Mouse (Mus musculus): ENCODE results near the gene Eid3. TPM values are rescaled to one million over a fixed set of nuclear protein-coding genes. Genes with fewer than 3 reads are reported as not detected.

Eid3 gene
- polyA plus RNA-seq, 1 experiment from 2014 or later: 0.64 TPM

DNA sequence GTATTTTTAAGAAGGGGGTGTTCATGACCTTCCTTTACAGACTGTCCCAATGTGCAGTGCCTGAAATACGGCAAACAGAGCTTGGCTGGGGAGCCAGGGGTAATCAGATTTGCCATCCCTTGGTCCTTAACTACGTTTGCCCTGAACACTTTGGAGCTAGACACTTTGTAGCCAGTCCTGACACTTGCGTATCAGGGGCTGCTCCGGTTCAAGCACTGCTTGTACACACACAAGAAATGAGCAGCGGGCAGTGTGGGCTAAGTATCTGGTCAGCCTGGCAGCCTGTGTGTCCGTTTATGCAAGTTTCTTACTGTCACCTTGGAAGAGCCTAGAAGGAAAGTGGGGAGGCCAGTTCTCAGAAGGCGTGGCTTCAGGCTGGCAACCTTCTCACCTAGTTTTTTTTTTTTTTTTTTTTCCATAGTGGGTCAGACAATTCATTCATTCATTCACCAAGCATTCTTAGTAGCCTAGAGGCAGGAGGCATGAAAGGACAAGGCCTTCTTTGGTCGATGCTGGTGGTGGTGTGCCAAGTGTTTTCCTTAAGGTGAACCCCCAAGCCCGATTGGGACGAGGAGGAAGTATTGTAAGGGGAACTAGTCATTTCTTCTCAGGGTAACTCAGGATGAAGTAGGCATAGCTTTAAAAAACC, 8.3 kb upstream of the Eid3 start:
- WGBS: 56% methylated on average over 10 of the region's 10 CpGs

DNA sequence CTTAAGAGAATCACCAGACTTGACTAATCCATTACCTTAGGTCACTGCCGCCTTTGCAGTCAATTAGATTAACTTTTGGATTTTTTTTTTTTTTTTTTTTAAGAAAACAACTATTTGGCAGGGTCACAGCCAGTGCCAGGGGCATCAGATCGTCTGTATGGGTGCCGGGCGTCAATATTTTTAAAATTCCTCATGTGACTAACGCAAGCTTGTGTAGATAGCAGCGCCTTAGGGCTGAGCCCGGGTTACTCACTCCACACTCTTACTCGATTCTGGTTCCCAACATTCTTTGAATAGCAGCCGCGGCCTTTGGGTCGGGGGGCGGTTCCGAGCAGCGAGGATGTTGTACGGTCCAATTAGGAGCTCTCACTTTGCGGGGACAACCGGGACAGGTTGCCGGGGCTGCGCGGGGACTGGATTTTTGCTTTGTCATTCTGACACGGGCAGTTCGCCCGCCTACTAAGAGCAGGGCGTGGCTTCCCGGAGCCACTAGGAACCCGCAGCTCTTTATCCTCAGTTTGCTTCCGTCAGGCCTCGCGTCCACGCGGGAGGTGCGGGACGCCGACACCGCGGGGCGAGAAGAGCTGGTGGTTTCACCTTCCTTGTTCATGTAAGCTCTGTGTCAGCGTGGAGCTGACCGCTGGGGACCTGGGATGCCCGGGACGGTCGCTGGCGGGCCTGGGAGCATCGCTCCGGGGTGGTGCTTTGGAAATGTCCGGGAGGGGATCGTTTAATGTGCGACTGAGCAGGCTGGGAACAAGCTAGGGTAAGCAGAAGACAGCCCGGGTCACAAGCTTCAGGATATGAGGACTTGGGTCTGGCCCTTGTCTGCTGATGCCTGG, 7.5 kb upstream of the Eid3 start:
- Histone ChIP-seq H3K36me3 (ENCODE audit: control insufficient read depth, insufficient read depth, low read length) (peaks cover 2% of the 10 kb centered on the region), H3K9me3 (ENCODE audit: control insufficient read depth, low read length) (no peaks in the 10 kb centered on the region), H3K4me3 (ENCODE audit: low read depth, low read length) (peak overlapping the region; percentile 68), H3K9ac (ENCODE audit: low read length) (peak overlapping the region; percentile 77), H3K27ac (ENCODE audit: low read depth, low read length) (peak overlapping the region; percentile 83), H3K4me1 (ENCODE audit: control insufficient read depth, insufficient read depth, low read length) (peaks cover 9% of the 10 kb centered on the region), H3K4me2 (ENCODE audit: low read depth) (peak overlapping the region; percentile 62), H3K27me3 (ENCODE audit: control insufficient read depth, insufficient read depth, low read length) (no peaks in the 10 kb centered on the region; the same call in 1 of the 2 replicates)
- peak; percentile 82 for ATAC-seq (ENCODE audit: insufficient read depth, low FRiP score, low TSS enrichment)
- peak; percentile 91 for DNase-seq (ENCODE audit: low spot score)
- under 1% methylated on average over 49 of the region's 49 CpGs for WGBS

More for the DNA sequence above, 8.3 kb upstream of the Eid3 start:
- peaks cover 9% of the 10 kb centered on the region for H3K4me1 ChIP-seq (ENCODE audit: control insufficient read depth, insufficient read depth, low read length)
- peak overlapping the region; percentile 68; the same call in 1 of the 2 replicates for H3K4me3 ChIP-seq (ENCODE audit: low read depth, low read length)
- peak overlapping the region; percentile 77; the same call in 1 of the 2 replicates for H3K9ac ChIP-seq (ENCODE audit: low read length)
- DNase-seq (ENCODE audit: low spot score) (no peak), ATAC-seq (ENCODE audit: insufficient read depth, low FRiP score, low TSS enrichment) (no peak)
- H3K36me3 ChIP-seq (ENCODE audit: control insufficient read depth, insufficient read depth, low read length): no peaks in the 10 kb centered on the region
- no peaks in the 10 kb centered on the region; the same call in 1 of the 2 replicates for H3K27me3 ChIP-seq (ENCODE audit: control insufficient read depth, insufficient read depth, low read length)
- H3K9me3 ChIP-seq (ENCODE audit: control insufficient read depth, low read length): no peaks in the 10 kb centered on the region
- peak overlapping the region; percentile 62 for H3K4me2 ChIP-seq (ENCODE audit: low read depth)
- H3K27ac ChIP-seq (ENCODE audit: low read depth, low read length): no peak overlapping the region

DNA sequence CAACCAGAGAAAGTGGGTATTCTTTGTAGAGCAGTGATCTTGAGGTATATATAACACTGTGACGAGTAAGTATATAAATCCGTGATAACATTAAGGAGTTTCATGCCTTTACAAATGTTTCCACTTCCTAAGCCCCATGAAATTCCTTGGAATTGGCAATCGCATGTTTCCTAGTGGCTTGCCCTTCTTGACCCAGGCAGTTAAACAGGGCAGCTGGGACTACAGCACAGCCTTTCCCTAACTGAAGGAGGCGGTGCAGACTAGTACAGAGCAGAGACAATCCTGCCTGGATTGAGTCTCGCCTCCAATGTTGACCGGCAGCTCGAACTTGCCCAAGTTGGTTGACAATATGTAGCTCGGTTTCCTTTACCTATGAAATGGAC, 6.9 kb upstream of the Eid3 start:
- Histone ChIP-seq H3K27me3 (ENCODE audit: control insufficient read depth, insufficient read depth, low read length) (no peaks in the 10 kb centered on the region; the same call in 1 of the 2 replicates), H3K4me3 (ENCODE audit: low read depth, low read length) (peak overlapping the region; percentile 68), H3K27ac (ENCODE audit: low read depth, low read length) (peak overlapping the region; percentile 83), H3K4me2 (ENCODE audit: low read depth) (peak overlapping the region; percentile 62), H3K36me3 (ENCODE audit: control insufficient read depth, insufficient read depth, low read length) (peaks cover 3% of the 10 kb centered on the region), H3K4me1 (ENCODE audit: control insufficient read depth, insufficient read depth, low read length) (peaks cover 9% of the 10 kb centered on the region), H3K9me3 (ENCODE audit: control insufficient read depth, low read length) (no peaks in the 10 kb centered on the region), H3K9ac (ENCODE audit: low read length) (peak overlapping the region; percentile 77)
- DNase-seq (ENCODE audit: low spot score) (peak; percentile 54), ATAC-seq (ENCODE audit: insufficient read depth, low FRiP score, low TSS enrichment) (peak; percentile 66)
- whole genome bisulfite sequencing: 2% methylated on average over 8 of the region's 8 CpGs

DNA sequence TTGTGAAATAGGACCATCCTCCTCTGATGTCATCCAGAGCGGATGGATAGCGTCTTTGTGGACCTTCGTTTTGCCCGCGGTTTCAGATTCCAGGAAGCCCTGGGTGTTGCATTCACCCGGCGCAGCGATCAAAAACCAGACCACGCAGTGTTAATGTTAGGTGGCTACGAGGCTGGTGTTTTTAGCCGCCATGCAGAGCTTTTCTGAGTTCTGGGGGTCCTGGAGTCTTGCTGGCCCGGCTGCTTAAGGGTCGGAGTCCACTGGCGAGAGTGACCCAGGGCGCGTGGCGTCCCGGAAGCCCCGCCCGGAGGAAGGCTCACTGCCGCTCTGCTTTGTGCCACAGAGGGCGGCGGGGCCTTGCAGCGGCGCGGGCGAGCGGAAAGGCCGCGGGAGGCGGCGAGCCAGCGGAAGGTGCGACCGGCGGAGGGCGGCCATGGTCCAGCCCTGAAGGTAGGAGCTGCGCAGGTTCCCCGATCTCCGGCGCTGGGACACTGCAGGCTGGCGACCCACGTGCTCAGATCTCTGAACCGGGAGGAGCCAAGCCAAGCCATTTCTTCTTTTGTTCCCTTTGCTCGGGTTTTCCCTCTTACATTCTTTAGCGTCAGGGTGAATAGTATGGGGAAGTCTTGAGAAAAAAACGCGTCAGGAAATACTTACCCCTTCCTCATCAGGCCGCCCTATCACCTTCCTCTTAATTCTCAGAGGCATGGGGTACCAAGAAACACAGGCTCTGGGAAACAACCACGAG, 6.1 kb upstream of the Eid3 start:
- Histone ChIP-seq H3K4me1 (ENCODE audit: control insufficient read depth, insufficient read depth, low read length) (peaks cover 9% of the 10 kb centered on the region), H3K9ac (ENCODE audit: low read length) (peak overlapping the region; percentile 92), H3K36me3 (ENCODE audit: control insufficient read depth, insufficient read depth, low read length) (peaks cover 3% of the 10 kb centered on the region), H3K9me3 (ENCODE audit: control insufficient read depth, low read length) (no peaks in the 10 kb centered on the region), H3K27me3 (ENCODE audit: control insufficient read depth, insufficient read depth, low read length) (no peaks in the 10 kb centered on the region; the same call in 1 of the 2 replicates), H3K27ac (ENCODE audit: low read depth, low read length) (peak overlapping the region; percentile 90), H3K4me2 (ENCODE audit: low read depth) (peak overlapping the region; percentile 62), H3K4me3 (ENCODE audit: low read depth, low read length) (peak overlapping the region; percentile 68)
- WGBS: under 1% methylated on average over 50 of the region's 50 CpGs
- ATAC-seq (ENCODE audit: insufficient read depth, low FRiP score, low TSS enrichment) (peak; percentile 52), DNase-seq (ENCODE audit: low spot score) (peak; percentile 85)

DNA sequence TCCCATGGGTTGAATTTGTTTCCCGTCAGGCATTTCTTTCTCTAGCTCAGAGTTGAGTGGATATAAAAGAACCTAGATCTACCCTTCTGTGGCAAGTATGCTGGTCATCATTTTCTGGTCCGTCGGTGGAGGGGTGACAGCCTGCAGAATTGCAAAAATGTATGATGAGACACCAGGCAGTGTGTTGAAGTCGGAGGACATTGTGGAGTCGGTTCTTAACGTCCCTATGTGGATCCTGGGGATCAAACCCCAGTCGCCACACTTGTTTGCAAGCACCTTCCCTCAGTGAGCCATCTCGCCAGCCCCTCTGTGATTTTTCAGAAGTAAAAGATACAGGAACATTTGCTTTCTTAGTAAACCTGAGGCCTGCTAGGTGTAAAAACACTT, 5.5 kb upstream of the Eid3 start:
- Histone ChIP-seq H3K4me3 (ENCODE audit: low read depth, low read length) (peak overlapping the region; percentile 68), H3K27me3 (ENCODE audit: control insufficient read depth, insufficient read depth, low read length) (no peaks in the 10 kb centered on the region; the same call in 1 of the 2 replicates), H3K27ac (ENCODE audit: low read depth, low read length) (peak overlapping the region; percentile 90), H3K9ac (ENCODE audit: low read length) (peak overlapping the region; percentile 92), H3K4me2 (ENCODE audit: low read depth) (peak overlapping the region; percentile 62), H3K4me1 (ENCODE audit: control insufficient read depth, insufficient read depth, low read length) (peaks cover 9% of the 10 kb centered on the region), H3K36me3 (ENCODE audit: control insufficient read depth, insufficient read depth, low read length) (peaks cover 3% of the 10 kb centered on the region), H3K9me3 (ENCODE audit: control insufficient read depth, low read length) (no peaks in the 10 kb centered on the region)
- no peak for ATAC-seq (ENCODE audit: insufficient read depth, low FRiP score, low TSS enrichment)
- DNase-seq (ENCODE audit: low spot score): no peak
- 6% methylated on average over 8 of the region's 8 CpGs for WGBS

DNA sequence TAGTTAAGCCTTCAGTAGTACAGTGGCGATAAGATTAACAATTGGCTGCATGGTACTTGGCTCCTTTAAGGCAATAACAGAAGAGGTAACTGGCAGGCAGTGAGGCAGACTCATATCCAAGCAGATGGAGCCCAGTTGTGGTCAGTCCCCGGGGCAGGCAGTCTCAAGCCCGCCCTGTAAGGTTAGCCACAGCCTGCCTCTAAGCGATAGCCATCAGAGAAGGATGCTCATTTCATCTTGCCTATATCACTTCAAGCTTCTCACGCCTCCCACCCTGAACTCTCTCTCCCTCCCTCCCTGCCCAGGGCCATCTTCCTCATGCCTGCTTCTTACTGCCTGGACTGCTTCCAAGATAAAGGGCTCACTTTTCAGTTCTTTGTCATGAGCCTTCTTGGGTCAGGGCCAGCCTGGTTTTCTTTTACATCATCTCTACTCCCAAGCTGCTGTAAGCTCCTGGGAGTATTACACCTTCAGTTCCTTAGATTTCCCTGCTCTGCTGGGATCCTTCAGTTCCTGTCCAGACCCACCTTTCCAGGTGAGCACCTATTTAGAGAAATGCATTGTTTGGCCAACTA, 3.2 kb upstream of the Eid3 start:
- 85% methylated on average over 5 of the region's 5 CpGs for WGBS
- H3K9ac ChIP-seq (ENCODE audit: low read length): no peak overlapping the region
- H3K4me1 ChIP-seq (ENCODE audit: control insufficient read depth, insufficient read depth, low read length): peaks cover 9% of the 10 kb centered on the region
- no peak overlapping the region for H3K27ac ChIP-seq (ENCODE audit: low read depth, low read length)
- H3K9me3 ChIP-seq (ENCODE audit: control insufficient read depth, low read length): no peaks in the 10 kb centered on the region
- H3K36me3 ChIP-seq (ENCODE audit: control insufficient read depth, insufficient read depth, low read length): peaks cover 6% of the 10 kb centered on the region
- DNase-seq (ENCODE audit: low spot score): no peak
- H3K27me3 ChIP-seq (ENCODE audit: control insufficient read depth, insufficient read depth, low read length): no peaks in the 10 kb centered on the region
- H3K4me2 ChIP-seq (ENCODE audit: low read depth): no peak overlapping the region
- no peak for ATAC-seq (ENCODE audit: insufficient read depth, low FRiP score, low TSS enrichment)
- no peak overlapping the region for H3K4me3 ChIP-seq (ENCODE audit: low read depth, low read length)

DNA sequence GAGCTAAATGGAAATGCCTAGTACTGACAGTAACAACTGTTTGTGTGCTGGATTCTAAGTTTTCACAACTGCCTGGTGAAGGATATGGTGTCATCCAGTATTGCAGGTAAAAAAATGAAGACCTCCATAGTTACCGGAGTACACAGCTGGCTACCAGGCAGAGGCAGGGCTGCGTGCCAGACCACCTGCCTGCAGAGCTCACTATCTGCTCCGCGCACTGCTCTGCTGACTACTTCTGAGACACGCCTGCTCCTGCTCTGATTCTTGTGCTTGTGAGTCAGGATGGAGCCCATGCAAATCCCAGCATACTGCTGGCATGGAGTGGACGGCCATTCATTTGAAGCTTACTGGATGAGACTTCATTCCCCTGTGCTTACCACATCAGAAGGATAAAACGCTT, 2.6 kb upstream of the Eid3 start:
- H3K4me2 ChIP-seq (ENCODE audit: low read depth): no peak overlapping the region
- H3K27me3 ChIP-seq (ENCODE audit: control insufficient read depth, insufficient read depth, low read length): no peaks in the 10 kb centered on the region
- peaks cover 6% of the 10 kb centered on the region for H3K36me3 ChIP-seq (ENCODE audit: control insufficient read depth, insufficient read depth, low read length)
- WGBS: 91% methylated on average over 7 of the region's 7 CpGs
- H3K4me3 ChIP-seq (ENCODE audit: low read depth, low read length): no peak overlapping the region
- H3K4me1 ChIP-seq (ENCODE audit: control insufficient read depth, insufficient read depth, low read length): peaks cover 9% of the 10 kb centered on the region
- H3K27ac ChIP-seq (ENCODE audit: low read depth, low read length): no peak overlapping the region
- H3K9ac ChIP-seq (ENCODE audit: low read length): no peak overlapping the region
- DNase-seq (ENCODE audit: low spot score) (no peak), ATAC-seq (ENCODE audit: insufficient read depth, low FRiP score, low TSS enrichment) (no peak)
- no peaks in the 10 kb centered on the region for H3K9me3 ChIP-seq (ENCODE audit: control insufficient read depth, low read length)

DNA sequence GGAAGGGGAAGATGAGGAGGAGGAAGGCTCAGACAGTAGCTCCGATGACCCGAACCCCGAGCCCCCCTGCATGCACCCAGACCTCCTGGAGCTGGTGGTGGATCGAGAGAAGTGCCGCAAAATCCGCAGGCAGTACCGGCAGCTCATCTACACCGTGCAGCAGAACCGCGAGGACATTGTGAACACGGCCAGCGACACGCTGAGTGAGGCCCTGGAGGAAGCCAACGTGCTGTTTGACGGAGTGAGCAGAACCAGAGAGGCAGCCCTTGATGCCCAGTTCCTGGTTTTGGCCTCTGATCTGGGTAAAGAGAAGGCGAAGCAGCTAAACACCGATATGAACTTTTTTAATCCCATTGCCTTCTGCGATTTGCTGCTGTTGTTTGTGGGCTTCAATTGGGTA, 406 bp downstream of the Eid3 start:
- Histone ChIP-seq H3K4me3 (ENCODE audit: low read depth, low read length) (no peak overlapping the region), H3K4me2 (ENCODE audit: low read depth) (no peak overlapping the region), H3K36me3 (ENCODE audit: control insufficient read depth, insufficient read depth, low read length) (peaks cover 6% of the 10 kb centered on the region), H3K4me1 (ENCODE audit: control insufficient read depth, insufficient read depth, low read length) (no peaks in the 10 kb centered on the region; the same call in 1 of the 2 replicates), H3K9me3 (ENCODE audit: control insufficient read depth, low read length) (no peaks in the 10 kb centered on the region), H3K27ac (ENCODE audit: low read depth, low read length) (no peak overlapping the region), H3K9ac (ENCODE audit: low read length) (no peak overlapping the region), H3K27me3 (ENCODE audit: control insufficient read depth, insufficient read depth, low read length) (no peaks in the 10 kb centered on the region)
- ATAC-seq (ENCODE audit: insufficient read depth, low FRiP score, low TSS enrichment) (no peak), DNase-seq (ENCODE audit: low spot score) (no peak)
- 91% methylated on average over 18 of the region's 18 CpGs for WGBS
